Mouse (Mus musculus) kidney, adult 2 months (tissue): ENCODE results near the gene Rhox3e.
"Not testable (repeated sequence)": the region's sequence is repeated elsewhere in the genome, so short reads cannot be mapped to it uniquely, and the experiment has no call there.

Source experiments
- CTCF ChIP-seq: fragments of 200-500 bp; conservative IDR thresholded peaks from 2 replicates; pipeline ENCODE4 v1.5.1; 2011; ENCODE audit warnings: low read depth, mild to moderate bottlenecking, control low read depth, low read length, moderate library complexity, mixed read lengths; ENCODE audit not compliant: insufficient read depth, insufficient read length
- POLR2A ChIP-seq: fragments of 200-500 bp; IDR thresholded peaks from one replicate; pipeline ENCODE4 v1.6.1; 2011; ENCODE audit warnings: low read depth, low read length, control low read depth

DNA sequence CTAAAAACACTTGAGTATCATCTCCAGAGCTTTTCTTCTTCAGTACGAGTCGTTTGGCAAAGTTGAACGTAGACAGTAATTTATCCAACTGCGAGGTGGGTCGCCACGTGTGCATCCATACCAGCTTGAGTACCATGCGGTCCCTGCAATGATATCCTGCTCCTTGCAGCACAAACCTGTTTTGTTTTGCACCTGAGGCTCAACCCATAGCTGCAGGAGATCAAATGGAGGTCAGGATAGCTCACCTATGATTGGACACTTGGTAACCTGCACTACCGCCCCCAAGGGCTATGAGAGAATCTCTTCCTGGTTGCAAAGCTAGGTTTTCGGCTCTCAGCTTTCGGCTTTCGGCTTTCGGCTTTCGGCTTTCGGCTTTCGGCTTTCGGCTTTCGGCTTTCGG lies 15.3 kb downstream of the Rhox3e start, which contains the start of gene Rhox4e:
- not testable (repeated sequence) for TF ChIP-seq CTCF, POLR2A
